Mouse (Mus musculus) lung, embryonic 14.5 days (tissue): ENCODE measurements at regions not wholly inside any gene's neighbourhood (a gene's known extent, or its start where the extent isn't known, plus 50 kb on each side); places are given as distances from the start of the nearest gene placed in this dataset.

ENCODE experiments used
- ATAC-seq: fragments of 200-750 bp; cut with Nextera tagmentation; 2 replicates; pipeline ENCODE4 v1.8.0; 2017; ENCODE audit warnings: mild to moderate bottlenecking, moderate TSS enrichment, moderate library complexity; ENCODE audit not compliant: insufficient read depth
- DNase-seq: peaks from one replicate; pipeline ENCODE4 v3.0.0-alpha.2; 2015
- H3K27ac ChIP-seq: fragments of 300-500 bp; sonication (generic); 2 replicates; pipeline ENCODE4 v1.5.1; 2014; ENCODE audit warnings: low read depth, mild to moderate bottlenecking, moderate library complexity
- H3K27me3 ChIP-seq: fragments of 300-500 bp; sonication (generic); 2 replicates; pipeline ENCODE4 v1.6.1; 2014; ENCODE audit warnings: low read length, control low read depth; ENCODE audit not compliant: insufficient read depth
- H3K36me3 ChIP-seq: fragments of 300-500 bp; sonication (generic); 2 replicates; pipeline ENCODE4 v1.6.1; 2014; ENCODE audit warnings: control low read depth; ENCODE audit not compliant: insufficient read depth
- H3K4me1 ChIP-seq: fragments of 300-500 bp; sonication (generic); 2 replicates; pipeline ENCODE4 v1.6.1; 2014; ENCODE audit warnings: antibody characterized with exemption, control low read depth; ENCODE audit not compliant: insufficient read depth
- H3K4me2 ChIP-seq: fragments of 300-500 bp; sonication (generic); 2 replicates; pipeline ENCODE4 v1.6.1; 2014; ENCODE audit warnings: mild to moderate bottlenecking
- H3K4me3 ChIP-seq: fragments of 300-500 bp; sonication (generic); 2 replicates; pipeline ENCODE4 v1.5.1; 2014; ENCODE audit warnings: low read depth, low read length
- H3K9ac ChIP-seq: fragments of 300-500 bp; sonication (generic); 2 replicates; pipeline ENCODE4 v1.6.1; 2014
- H3K9me3 ChIP-seq: fragments of 300-500 bp; sonication (generic); 2 replicates; pipeline ENCODE4 v1.6.1; 2016; ENCODE audit warnings: low read depth, low read length, control low read depth
- CTCF ChIP-seq: IDR thresholded peaks from 2 replicates; pipeline ENCODE4 v1.5.1; 2016; ENCODE audit warnings: antibody characterized with exemption, low read depth
- WGBS: fragments of 180-500 bp; shearing (Covaris S2); extraction: QIAGEN DNeasy Blood & Tissue Kit; methylation state at CpG from one replicate; pipeline ENCODE4 v1.1.7; 2014; 5-methylcytosine and 5-hydroxymethylcytosine counted together

DNA sequence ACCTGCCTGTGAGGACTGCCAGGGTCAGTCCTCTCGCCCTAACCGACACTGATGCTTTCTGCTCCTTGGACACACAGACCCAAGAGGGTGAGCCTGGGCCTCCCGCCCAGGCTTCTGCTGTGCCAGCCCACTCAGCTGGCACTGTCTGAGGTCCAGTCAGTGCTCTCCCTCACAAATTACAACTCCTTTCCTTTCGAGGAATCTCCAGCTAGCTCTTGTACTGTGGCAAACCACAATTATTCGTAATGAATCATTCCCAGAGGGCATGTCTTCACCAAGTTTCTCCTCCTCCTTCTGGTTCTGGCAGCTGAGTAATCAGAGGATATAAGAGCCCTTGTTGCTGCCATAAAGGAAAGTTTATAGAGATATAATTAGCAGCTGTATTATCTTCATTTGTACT is 155.2 kb downstream of the 9530068E07Rik start:
- no peaks in the 10 kb centered on the region for H3K4me1 ChIP-seq
- H3K27ac ChIP-seq = no peak overlapping the region
- DNase-seq = no peak
- ATAC-seq = no peak
- no peaks in the 10 kb centered on the region for H3K27me3 ChIP-seq
- H3K36me3 ChIP-seq = no peaks in the 10 kb centered on the region
- H3K9ac ChIP-seq = no peak overlapping the region
- TF ChIP-seq CTCF = no peak
- H3K4me2 ChIP-seq = no peak overlapping the region
- WGBS = 60% methylated on average over 5 of the region's 5 CpGs
- no peaks in the 10 kb centered on the region for H3K9me3 ChIP-seq
- no peak overlapping the region for H3K4me3 ChIP-seq

DNA sequence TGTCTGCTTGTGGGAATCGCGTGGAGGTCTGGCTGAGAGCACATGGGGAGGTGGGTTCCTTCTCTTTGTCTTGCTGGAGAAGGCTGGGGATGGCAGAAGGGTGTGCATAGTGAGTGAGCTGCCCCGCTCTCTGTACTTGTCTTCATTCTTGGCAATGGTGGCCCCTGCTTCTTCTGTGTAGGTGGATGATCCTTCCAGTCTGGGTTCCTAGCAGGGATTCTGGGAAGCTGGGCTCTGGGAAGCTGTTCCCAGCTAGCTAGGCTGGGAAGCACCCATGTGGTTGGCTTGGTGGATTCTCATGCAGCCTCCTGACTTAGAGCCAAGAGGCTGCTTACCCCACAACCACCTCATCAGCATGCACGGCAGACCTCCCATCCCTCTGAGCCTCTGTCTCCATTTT is 156.6 kb downstream of the 9530068E07Rik start:
- ATAC-seq (no peak), DNase-seq (no peak)
- Histone ChIP-seq H3K36me3 (no peaks in the 10 kb centered on the region), H3K9me3 (no peaks in the 10 kb centered on the region), H3K4me1 (no peaks in the 10 kb centered on the region), H3K4me3 (no peak overlapping the region), H3K4me2 (no peak overlapping the region), H3K27ac (no peak overlapping the region), H3K9ac (no peak overlapping the region), H3K27me3 (no peaks in the 10 kb centered on the region)
- no peak for TF ChIP-seq CTCF
- WGBS = 82% methylated on average over 4 of the region's 4 CpGs

DNA sequence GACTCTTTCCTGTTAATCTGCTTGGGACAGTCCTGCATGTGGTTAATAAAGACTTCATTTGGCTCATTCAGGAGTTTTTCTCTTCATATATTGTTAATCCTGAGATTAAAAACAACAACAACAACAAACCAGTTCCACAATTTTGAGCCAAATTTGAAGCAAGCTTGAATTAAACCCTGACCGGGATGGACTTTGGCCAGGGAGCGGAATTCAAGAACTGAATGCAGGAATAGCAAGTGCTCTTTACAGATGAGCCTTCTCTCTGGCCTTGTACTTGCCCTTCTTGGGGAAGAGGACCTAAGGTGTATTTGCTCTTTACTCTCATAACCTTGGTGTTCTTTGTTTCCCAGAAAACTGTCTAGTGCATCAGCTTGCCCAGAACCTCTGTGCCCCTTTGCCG is 161.6 kb downstream of the 9530068E07Rik start:
- Histone ChIP-seq H3K4me3 (no peak overlapping the region), H3K4me1 (peaks cover 8% of the 10 kb centered on the region; the same call in 1 of the 2 replicates), H3K4me2 (no peak overlapping the region), H3K9me3 (no peaks in the 10 kb centered on the region), H3K9ac (no peak overlapping the region), H3K27ac (no peak overlapping the region), H3K36me3 (no peaks in the 10 kb centered on the region), H3K27me3 (no peaks in the 10 kb centered on the region)
- no peak for TF ChIP-seq CTCF
- DNase-seq (no peak), ATAC-seq (no peak)
- 86% methylated on average over 3 of the region's 3 CpGs for WGBS

DNA sequence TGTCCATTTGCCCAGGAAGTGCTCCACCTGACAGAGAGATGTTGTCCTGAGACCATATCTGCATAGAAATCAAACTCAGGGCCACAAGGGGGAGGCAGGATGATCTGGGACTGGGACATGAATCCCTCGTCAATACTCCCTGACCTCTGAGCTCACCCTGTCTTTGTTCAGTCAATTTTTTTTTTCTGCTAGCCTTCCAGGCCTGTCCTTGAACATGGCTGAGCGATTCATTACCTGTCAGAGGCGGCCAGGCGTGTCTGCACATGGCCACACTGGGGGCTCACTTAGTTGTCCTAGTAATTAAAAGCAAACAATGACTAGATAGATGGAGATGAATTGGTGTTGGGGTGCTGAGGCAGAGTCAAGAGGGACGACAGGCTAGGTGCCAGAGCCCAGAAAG is 162.6 kb downstream of the 9530068E07Rik start:
- Histone ChIP-seq H3K9ac (no peak overlapping the region), H3K4me3 (no peak overlapping the region), H3K27ac (no peak overlapping the region), H3K27me3 (no peaks in the 10 kb centered on the region), H3K9me3 (no peaks in the 10 kb centered on the region), H3K4me1 (peaks cover 8% of the 10 kb centered on the region; the same call in 1 of the 2 replicates), H3K4me2 (no peak overlapping the region), H3K36me3 (no peaks in the 10 kb centered on the region)
- WGBS = 69% methylated on average over 5 of the region's 5 CpGs
- DNase-seq (no peak), ATAC-seq (no peak)
- no peak for TF ChIP-seq CTCF

DNA sequence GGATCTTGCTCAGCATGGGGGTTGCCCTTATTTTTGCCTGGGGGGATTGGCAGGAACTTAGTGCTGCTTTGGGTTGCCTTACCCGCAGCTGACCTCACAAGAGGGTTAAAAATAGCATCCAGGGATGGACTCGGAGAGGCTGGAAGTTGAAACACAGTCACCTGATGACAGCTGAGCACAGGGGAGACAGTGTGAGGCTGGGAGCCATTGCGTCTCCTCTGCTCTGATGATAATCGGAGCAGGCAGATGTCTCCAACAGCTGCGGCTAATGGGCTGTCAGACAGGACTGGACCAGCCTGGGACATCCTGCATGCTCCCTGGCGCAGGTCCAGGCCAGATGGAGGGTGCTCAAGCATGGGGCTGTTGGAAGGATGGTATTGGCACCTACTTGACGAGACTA is 165.1 kb downstream of the 9530068E07Rik start:
- H3K9ac ChIP-seq = no peak overlapping the region
- H3K27ac ChIP-seq = peak overlapping the region; percentile 32; the same call in 1 of the 2 replicates
- TF ChIP-seq CTCF = no peak
- DNase-seq (peak; percentile 82), ATAC-seq (peak; percentile 78)
- H3K36me3 ChIP-seq = no peaks in the 10 kb centered on the region
- no peak overlapping the region for H3K4me3 ChIP-seq
- 27% methylated on average over 7 of the region's 7 CpGs for WGBS
- H3K4me1 ChIP-seq = peaks cover 18% of the 10 kb centered on the region
- H3K9me3 ChIP-seq = no peaks in the 10 kb centered on the region
- H3K4me2 ChIP-seq = no peak overlapping the region
- no peaks in the 10 kb centered on the region for H3K27me3 ChIP-seq

DNA sequence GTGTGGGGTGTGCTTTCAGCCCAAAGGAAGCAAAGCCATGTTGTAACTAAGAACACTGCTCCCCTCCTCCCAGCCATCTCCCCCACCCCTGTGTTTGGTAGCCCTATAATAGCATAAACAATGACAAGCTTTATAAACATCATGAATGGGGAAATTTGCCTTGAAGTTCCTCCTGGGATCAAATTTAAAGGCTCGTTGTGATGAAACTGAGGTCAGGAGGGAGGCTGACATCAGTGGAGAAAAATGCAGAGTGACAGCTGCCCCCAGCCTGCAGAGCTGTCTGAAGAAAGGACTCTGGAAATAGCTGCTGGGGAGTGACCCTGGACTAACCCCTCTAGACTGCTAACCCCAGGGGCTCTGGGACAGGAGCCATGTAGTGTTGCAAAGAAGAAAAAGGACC is 169.2 kb downstream of the 9530068E07Rik start:
- H3K9ac ChIP-seq = no peak overlapping the region
- no peaks in the 10 kb centered on the region for H3K9me3 ChIP-seq
- peaks cover 19% of the 10 kb centered on the region for H3K4me1 ChIP-seq
- no peak overlapping the region; the same call in 1 of the 2 replicates for H3K27ac ChIP-seq
- ATAC-seq = peak; percentile 80
- TF ChIP-seq CTCF = no peak
- no peak overlapping the region for H3K4me3 ChIP-seq
- no peaks in the 10 kb centered on the region for H3K27me3 ChIP-seq
- H3K36me3 ChIP-seq = no peaks in the 10 kb centered on the region
- DNase-seq = peak; percentile 81
- H3K4me2 ChIP-seq = no peak overlapping the region
- 3% methylated on average over 1 of the region's 1 CpGs for WGBS

DNA sequence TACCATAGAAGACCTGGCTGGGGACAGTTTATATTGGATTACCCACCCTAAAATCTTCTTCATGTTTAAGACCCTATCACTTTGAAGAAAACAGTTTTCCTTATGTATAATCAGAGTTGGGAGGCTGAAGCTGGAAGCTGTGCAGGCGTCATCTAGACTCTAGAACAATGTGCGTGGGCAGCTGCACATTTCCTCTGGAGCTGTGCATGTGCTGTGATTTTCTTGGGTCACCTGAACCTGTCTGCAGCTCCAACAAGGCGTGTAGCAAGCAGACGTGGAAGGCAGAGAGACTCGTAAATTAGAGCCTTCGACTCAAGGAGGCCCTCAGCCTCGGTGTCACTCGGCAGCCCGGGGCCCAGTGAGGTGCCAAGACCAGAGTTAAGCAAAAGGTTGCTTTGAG is 169.8 kb downstream of the 9530068E07Rik start:
- peak overlapping the region; percentile 16; the same call in 1 of the 2 replicates for H3K27ac ChIP-seq
- no peak overlapping the region for H3K4me3 ChIP-seq
- H3K4me1 ChIP-seq = peaks cover 16% of the 10 kb centered on the region
- H3K9ac ChIP-seq = no peak overlapping the region
- WGBS = 56% methylated on average over 9 of the region's 9 CpGs
- H3K9me3 ChIP-seq = no peaks in the 10 kb centered on the region
- no peak overlapping the region for H3K4me2 ChIP-seq
- DNase-seq (no peak), ATAC-seq (no peak)
- H3K36me3 ChIP-seq = no peaks in the 10 kb centered on the region
- TF ChIP-seq CTCF = no peak
- H3K27me3 ChIP-seq = no peaks in the 10 kb centered on the region
